In genomic region chr7:73661901-73662300, GRCm38 (mm10) we compare ENCODE assay signal across 27 mouse cellular contexts.
"Had no signal": no experiment of that assay in that cellular context is flagged by ENCODE, and none has a peak within 500 bp of the region (broad histone marks: within the 10 kb centered on the region; RNA-seq: fewer than 3 reads in every experiment).

No protein-coding gene starts in this region.

- H3K4me2 ChIP-seq: embryonic facial prominence, embryonic 12.5 days; embryonic facial prominence, embryonic 13.5 days; embryonic facial prominence, embryonic 15.5 days; forebrain, embryonic 12.5 days; forebrain, embryonic 13.5 days; forebrain, embryonic 15.5 days had no signal

- H3K9me3 ChIP-seq: embryonic facial prominence, embryonic 10.5 days; embryonic facial prominence, embryonic 12.5 days; embryonic facial prominence, embryonic 13.5 days; embryonic facial prominence, embryonic 15.5 days; forebrain, embryonic 10.5 days; forebrain, embryonic 12.5 days; forebrain, embryonic 13.5 days; forebrain, embryonic 15.5 days had no signal

- H3K9ac ChIP-seq: embryonic facial prominence, embryonic 12.5 days; embryonic facial prominence, embryonic 13.5 days; embryonic facial prominence, embryonic 15.5 days; forebrain, embryonic 12.5 days; forebrain, embryonic 13.5 days; forebrain, embryonic 15.5 days; forebrain, postnatal 0 days had no signal

- H3K4me3 ChIP-seq: embryonic facial prominence, embryonic 10.5 days; embryonic facial prominence, embryonic 12.5 days; embryonic facial prominence, embryonic 13.5 days; embryonic facial prominence, embryonic 15.5 days; erythroblast, embryonic 14.5 days; forebrain, embryonic 10.5 days; forebrain, embryonic 12.5 days; forebrain, embryonic 13.5 days; forebrain, embryonic 15.5 days; gastrocnemius, adult 2 months; heart, adult 2 months had no signal

- H3K4me1 ChIP-seq: forebrain, embryonic 10.5 days; forebrain, embryonic 13.5 days; forebrain, embryonic 15.5 days had no signal

- H3K27ac ChIP-seq: embryonic facial prominence, embryonic 10.5 days; embryonic facial prominence, embryonic 12.5 days; embryonic facial prominence, embryonic 13.5 days; embryonic facial prominence, embryonic 15.5 days; forebrain, embryonic 10.5 days; forebrain, embryonic 12.5 days; forebrain, embryonic 13.5 days; forebrain, embryonic 15.5 days; gastrocnemius, adult 2 months; heart, adult 2 months had no signal

- H3K36me3 ChIP-seq: embryonic facial prominence, embryonic 10.5 days; embryonic facial prominence, embryonic 12.5 days; embryonic facial prominence, embryonic 13.5 days; embryonic facial prominence, embryonic 15.5 days; forebrain, embryonic 10.5 days; forebrain, embryonic 12.5 days; forebrain, embryonic 15.5 days had no signal

- H3K27me3 ChIP-seq: embryonic facial prominence, embryonic 12.5 days; embryonic facial prominence, embryonic 13.5 days; embryonic facial prominence, embryonic 15.5 days; forebrain, embryonic 12.5 days; forebrain, embryonic 13.5 days; forebrain, embryonic 15.5 days had no signal

- ATAC-seq: forebrain, embryonic 13.5 days; forebrain, embryonic 14.5 days; forebrain, embryonic 15.5 days; forebrain, embryonic 16.5 days; forebrain, postnatal 0 days had no signal

- DNase-seq: cerebellum, adult 18-20 months; cerebellum, adult 2 months; cerebellum, adult 8-10 months; cerebellum, adult 9-10 months; cerebellum, adult 9-11 months; cerebellum, postnatal 10 days; cerebellum, postnatal 14 days; cerebellum, postnatal 25 days; cerebellum, postnatal 36 days; embryo, embryonic 11 days; forebrain, postnatal 0 days; gastrocnemius, adult 2 months; gastrocnemius, postnatal 14 days; gastrocnemius, postnatal 25 days; gastrocnemius, postnatal 36 days; heart, adult 2 months had no signal
